Mouse (Mus musculus): ENCODE measurements around the gene Asb6.
A peak's percentile ranks its signal among the peaks of the same experiment; 100 is the strongest.

Gene Asb6

GRCm38 (mm10) chr2:30795271-30795888 is 34.8 kb downstream of the Asb6 start:
- peak; percentile 27 to 36 for DNase-seq

- DNase-seq: peak; percentile 98 to 99
Measured at GRCm38 (mm10) chr2:30794179-30795108, 35.7 kb downstream of the Asb6 start.

GRCm38 (mm10) chr2:30792061-30792460 is 38.1 kb downstream of the Asb6 start:
- DNase-seq: no peak

GRCm38 (mm10) chr2:30787466-30787865 is 42.7 kb downstream of the Asb6 start:
- no peak for DNase-seq

- DNase-seq: no peak
Measured at GRCm38 (mm10) chr2:30784078-30784994, 45.8 kb downstream of the Asb6 start.

GRCm38 (mm10) chr2:30783346-30783745 is 46.8 kb downstream of the Asb6 start:
- peak; percentile 71 to 79 for DNase-seq

- no peak for DNase-seq
Measured at GRCm38 (mm10) chr2:30782312-30783290, 47.5 kb downstream of the Asb6 start.

GRCm38 (mm10) chr2:30779241-30779640 is 50.9 kb downstream of the Asb6 start:
- DNase-seq: no peak

- no peak for DNase-seq
Measured at GRCm38 (mm10) chr2:30778235-30778634, 51.9 kb downstream of the Asb6 start.

GRCm38 (mm10) chr2:30777266-30777665 is 52.9 kb downstream of the Asb6 start:
- DNase-seq: no peak

- no peak for DNase-seq
Measured at GRCm38 (mm10) chr2:30775955-30776354, 54.2 kb downstream of the Asb6 start.

- DNase-seq: no peak
Measured at GRCm38 (mm10) chr2:30773313-30774005, 56.7 kb downstream of the Asb6 start.
